Mouse (Mus musculus): ENCODE results near the gene Fuom.

DNA sequence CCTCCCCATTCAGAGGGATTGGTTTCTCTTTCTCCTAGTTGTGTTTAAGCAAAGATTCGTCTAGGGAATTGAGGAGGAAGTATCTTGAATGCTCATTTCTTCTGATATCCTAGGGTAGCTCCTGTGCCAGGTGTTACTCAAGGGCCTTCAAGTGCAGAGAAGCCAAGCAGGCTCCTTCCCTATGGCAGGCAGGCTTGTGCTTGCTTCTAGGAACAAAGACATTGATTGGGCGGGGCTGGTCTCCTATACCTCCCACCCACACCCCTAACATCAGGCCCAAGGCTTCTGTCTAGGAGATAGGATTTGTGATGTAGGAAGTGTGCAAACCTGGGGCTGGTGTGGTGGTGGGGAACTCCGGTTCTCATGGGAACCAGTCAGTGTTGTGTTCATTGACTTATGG is 24.7 kb upstream of the Fuom start:
- TF ChIP-seq CTCF (IDR thresholded peaks at IDR 0.05; ENCODE audit: borderline replicate concordance, insufficient read depth, low read length), result no peak
- no peak for TF ChIP-seq POLR2A (IDR thresholded peaks at IDR 0.05; ENCODE audit: low read depth, low read length)

Measured in embryonic fibroblast, embryonic 13.5 days (primary cell).